Mouse (Mus musculus): Measurements from ENCODE around the gene Nfyc.
A peak's percentile ranks its signal among the peaks of the same experiment; 100 is the strongest.

The Nfyc gene

DNA sequence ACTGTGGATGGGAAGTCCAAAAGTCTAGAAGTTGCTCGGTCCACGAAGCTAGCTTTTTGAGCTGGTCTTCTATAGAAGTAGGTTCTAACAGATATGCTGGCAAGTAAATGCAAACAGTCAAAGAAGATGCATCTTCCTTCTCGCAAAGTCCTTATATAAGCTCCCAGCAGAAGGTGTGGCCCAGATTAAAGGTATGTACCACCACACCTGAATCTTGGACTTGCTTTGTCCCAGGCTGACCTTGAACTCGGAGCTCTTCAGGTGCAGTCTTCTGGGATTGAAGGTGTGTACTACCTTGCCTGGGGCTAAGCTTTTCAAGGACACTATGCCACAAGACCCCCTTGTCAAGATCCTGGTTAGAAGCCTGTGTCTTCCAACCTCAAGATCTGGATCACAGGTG is at the start of gene Nfyc:
Gene Nfyc, minus strand, starts transcription at position 101 of the 400 bp plus-strand sequence.
- no peak for DNase-seq (ENCODE audit: inconsistent ontology term)

DNA sequence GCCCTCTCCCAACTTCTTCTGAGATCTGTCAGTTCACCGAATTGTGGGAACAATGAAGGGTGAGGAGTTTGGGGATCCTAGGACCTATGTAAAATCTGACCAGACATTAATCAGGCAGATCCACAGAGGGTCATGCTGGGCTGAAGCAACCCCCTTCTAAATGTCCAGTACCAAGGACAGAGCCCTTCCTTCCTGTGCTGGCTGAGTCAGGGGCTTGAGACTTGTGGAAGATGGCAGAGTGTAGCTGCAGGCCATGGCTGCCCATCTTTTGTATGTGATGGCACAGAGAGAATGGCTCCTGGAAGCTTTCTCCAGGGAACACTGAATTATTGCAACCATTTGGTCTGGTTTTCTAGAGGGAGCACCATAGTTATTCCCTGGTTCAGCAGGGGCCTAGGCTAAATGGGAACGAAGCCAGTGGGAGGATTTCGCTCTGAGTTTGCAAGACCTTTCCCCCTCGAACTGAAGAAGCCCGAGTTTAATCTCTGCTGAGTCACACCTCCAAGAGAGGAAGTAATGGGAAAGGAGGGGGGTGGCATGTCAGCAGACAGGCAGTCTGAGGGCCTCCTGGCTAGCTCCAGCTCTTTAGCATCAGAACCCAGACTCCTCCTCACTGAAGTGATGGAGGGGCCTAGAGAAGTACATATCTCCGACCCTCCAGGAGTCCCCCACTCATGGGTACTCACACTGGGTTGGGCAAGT is 49.5 kb upstream of the Nfyc start:
- no peak for DNase-seq (ENCODE audit: inconsistent ontology term)

DNA sequence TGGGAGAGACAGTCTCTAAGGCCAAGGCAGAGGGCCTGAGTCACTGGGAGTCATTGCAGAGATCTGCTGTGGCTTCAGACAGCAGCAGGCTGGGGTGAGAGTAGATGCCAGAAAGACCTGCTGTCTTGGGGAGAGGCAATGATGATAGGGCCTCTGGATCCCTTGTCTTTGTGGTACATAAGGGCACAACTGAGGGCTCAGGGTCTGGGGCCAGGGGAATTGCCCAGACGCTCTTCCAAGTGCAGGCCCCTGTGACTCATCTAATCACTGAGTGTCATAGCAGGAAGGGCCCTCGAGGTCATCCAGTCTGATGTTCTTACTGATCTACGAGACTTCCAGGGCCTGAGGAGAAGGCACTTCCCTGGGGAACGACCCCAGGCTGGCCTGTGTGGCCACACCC is 48.0 kb upstream of the Nfyc start:
- no peak for DNase-seq (ENCODE audit: inconsistent ontology term)

DNA sequence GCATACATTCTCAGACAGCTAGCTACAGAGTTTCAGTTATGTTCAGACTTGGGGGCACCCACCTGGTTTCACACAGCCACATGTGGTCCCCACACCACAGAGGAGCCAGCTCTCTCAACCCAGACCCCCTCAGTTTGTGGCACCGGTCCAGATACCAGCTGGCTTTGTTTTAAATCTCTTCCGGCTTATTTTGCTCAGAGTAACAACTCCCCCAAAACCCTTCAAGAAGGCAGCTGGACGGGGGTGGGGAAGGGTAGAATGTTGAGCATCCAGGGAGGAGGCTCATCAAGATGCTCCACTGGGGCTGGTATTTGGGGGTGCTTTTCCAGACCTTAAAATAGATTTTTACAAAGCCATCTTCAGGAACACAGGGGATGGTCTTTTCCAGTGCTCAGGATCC is 47.4 kb upstream of the Nfyc start:
- no peak for DNase-seq (ENCODE audit: inconsistent ontology term)

DNA sequence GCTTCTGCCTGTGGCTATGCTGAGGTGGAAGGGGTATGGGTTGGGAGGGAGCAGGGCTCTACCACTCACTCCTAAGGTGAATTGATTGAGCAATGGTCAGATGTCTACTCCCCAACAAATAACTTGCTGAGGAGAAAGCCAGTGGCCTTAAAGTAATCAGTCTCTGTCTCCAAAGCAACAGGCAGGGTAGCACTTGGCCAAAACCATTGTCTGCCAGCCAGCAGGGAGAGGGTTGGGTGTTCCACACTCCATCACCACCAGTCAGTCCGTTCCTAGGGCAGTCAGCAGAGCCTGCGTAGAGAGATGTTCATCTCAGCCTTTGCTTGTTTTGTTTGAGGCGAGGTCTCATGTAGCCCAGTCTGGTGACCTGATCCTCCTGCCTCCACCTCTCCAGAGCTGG is 44.6 kb upstream of the Nfyc start:
- no peak for DNase-seq (ENCODE audit: inconsistent ontology term)

DNA sequence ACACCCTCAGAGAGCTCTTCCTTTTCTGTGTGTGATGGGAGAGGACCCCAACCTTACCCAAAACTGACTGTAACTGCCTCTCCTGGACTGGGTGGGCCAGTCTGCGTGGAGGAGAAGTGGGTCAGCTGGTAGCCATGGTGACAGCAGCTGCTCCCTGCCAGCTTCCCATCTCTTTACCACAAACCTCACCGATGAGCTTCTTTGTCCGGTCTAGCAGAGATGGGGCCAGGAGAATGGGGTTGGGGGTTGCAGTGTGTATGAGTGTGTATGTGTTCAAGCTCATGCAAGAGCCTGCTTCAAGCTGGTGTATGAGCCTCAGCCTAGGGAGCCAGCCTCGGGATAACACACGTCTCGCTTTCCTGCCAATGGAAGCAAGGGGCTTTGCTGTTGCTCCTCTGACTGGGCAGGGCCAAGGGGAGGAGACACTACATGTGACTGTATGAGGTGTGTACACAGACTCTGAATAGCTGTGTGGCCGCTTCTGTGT is 38.9 kb upstream of the Nfyc start:
- no peak for DNase-seq (ENCODE audit: inconsistent ontology term)

DNA sequence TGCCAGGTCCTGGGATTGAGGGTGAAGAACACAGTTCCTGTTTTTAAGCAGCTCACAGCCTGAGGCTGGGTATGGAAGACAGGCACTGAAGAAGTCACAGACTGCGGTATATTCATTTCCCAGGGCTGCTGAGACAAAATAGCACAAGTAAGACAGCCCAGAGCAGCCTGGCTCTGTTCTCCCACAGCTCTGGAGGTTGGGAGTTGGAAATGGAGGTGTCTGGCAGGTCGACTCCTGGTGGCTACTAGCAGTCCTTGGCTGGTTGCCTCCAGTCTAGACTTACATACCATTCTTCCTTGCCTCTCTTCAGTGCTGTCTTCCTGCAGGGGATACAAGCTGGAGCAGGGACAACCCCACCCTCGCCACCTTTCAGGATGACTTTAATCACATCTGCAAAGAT is 37.6 kb upstream of the Nfyc start:
- no peak for DNase-seq (ENCODE audit: inconsistent ontology term)

DNA sequence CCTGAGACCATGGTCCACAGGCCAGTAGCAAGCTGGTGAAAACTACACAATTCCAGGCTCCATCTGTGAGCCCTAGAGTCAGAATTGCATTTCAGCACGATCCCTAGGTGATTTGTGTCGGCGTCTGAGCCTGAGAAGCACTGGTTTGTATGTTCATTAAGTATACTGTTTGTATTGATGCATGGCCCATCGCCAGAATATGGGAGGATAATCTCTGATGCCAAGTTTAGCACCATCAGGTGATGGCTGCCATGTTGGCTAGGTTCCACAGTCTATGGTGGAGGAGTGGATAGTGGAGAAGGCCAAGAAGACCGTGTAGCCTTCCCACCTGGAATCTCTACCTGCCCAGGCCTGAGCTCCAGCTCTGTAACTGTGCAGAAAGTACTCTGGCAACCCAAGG is 36.9 kb upstream of the Nfyc start:
- no peak for DNase-seq (ENCODE audit: inconsistent ontology term)

DNA sequence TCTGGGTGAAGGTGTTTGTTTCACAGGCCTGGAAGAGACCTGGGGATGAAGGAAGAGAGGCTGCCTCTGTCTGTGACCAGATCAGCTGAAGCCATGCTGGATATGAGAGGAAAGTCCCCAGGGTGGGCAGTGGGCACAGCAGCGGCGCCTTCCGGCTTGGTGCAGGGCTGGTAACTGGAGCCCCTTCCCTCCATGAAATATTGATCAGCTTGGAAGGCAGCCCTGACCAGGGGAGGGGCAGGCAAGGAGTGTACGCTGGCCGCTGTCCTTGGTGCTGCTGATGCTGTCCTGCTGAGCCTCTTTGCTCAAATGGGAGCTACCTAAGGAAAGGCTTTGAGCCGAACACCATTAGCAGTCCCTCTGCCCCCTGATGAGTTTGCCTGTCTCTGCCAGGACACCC is 34.8 kb upstream of the Nfyc start:
- DNase-seq (ENCODE audit: inconsistent ontology term), result peak; percentile 50

DNA sequence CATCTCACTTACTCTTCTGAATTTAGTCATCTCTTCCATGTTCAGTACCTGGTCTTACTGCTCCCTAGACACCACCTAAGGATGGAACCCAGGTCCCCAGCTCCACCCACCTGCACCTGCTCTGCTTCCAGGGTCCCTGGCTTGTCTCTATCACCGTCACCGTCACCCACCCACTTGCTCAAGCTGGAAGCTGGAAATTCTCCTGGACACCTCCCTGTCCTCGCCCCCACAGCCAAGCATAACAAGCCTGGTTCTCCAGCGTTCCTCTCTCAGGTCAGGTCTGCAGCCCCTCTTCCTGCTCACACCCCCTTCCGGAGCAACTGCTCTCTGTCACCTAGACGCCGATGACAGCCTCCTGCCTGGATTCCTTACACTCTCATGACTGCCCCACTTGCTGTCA is 28.5 kb upstream of the Nfyc start:
- DNase-seq (ENCODE audit: inconsistent ontology term), result no peak

DNA sequence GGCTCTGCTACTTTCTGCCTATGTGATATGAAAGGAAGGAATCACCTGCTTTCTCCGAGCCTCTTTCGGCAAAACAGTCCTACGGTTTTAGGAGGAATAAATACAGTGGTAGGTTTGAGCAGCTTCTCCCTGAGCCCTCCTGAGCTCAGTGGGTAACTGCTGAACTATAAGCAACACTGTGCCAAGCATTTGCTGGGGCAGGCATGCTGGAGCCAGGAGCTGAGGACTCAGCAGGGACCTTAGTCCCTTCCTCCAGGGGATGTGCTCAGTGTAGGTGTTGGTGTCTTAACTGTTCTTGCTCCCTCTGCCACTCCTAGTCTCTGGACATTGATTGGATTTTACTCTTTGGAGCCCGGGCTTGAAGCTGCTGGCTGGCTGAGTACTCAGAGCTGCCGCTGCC is 25.0 kb upstream of the Nfyc start:
- no peak for DNase-seq (ENCODE audit: inconsistent ontology term)

DNA sequence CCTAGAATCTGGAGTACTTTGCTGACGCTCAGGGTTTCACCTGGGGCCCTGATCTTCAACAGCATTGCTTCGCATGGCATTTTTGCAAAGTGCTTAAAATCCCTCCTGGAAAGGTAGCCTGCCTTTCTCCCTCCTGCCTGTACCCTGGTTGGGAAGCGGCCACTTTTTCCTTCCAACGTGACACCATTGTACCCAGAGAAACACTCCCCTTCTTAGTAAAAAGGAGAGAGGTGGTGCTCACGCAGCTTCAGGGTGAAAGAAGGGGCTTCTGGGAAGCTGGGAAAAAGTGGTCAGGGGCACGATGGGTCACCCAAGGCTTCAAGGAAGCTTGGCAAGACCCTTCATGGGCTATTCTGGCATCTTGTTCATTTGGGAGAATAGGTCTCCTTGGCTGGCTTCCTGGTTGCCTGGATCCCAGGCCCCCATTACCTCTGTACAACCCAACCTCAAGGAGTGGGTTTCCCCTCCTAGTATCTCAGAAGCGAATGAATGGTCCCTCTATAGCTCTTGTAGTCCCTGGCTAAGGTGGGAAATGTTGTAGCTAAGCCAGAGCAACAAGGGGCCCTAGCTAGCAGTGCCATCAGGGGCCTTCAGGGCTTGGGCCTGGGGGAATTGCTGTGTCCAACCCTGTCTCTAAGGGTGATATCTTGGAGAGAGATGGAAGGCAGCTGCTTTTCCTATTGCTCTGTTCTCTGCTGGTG is 24.1 kb upstream of the Nfyc start:
- DNase-seq (ENCODE audit: inconsistent ontology term), result no peak

DNA sequence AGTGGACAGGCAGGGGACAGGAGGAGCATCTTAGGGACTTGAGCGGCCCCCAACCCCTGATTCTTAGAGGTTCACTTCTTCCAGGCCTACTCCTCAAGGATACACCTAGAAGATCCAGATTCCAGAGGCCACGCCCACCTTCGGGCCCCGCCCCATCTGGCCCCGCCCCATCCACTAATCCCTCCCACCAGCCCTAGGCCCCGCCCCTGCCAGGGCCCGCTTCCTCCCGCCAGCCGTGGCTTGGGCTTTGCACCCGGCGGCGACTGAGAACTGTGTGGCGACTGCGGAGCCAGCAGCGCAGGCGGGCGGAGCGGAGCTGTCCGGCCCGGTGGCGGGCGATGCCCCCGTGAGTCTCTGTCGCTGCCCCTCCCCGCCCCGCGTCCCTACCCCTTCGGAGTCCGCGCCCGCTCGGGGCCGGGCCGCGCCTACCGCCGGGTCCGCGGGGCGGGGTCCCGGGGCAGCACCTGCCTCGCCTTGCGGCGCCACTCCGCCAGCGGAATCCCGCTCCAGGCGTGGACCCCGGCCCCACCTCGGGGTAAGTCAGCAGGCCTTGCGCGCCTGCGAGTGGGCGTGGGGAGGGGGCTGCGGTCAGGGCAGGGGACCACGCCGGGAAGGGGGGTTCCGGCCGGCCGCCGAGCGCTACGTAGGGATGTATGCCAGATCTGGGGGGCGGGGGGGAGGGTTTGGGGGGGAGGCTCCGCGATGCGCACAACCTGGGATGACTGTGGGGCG is 23.4 kb upstream of the Nfyc start, which contains the start of gene Rims3:
Gene Rims3, plus strand, starts transcription at position 229 of the 732 bp plus-strand sequence.
- peak; percentile 68 for DNase-seq (ENCODE audit: inconsistent ontology term)

DNA sequence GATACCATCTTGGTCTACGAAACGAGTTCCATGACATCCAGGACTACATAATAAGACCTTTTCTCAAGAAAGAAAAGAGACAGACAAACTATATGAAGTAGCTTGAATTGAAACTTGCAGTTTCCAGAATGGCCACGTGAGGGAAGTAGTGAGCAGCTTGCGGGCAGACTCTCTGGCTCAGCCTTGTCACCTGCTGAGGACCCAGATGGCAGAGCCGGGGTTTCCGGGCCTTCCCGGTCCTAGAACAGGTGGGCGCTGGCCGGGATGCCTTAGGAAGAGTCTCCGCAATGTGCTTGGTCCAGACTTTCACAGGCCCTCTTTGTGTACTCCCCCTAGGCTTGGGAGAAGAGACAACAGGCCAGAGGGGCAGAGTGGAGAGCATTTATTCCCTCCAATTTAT is 19.6 kb upstream of the Nfyc start:
- DNase-seq (ENCODE audit: inconsistent ontology term), result peak; percentile 29

DNA sequence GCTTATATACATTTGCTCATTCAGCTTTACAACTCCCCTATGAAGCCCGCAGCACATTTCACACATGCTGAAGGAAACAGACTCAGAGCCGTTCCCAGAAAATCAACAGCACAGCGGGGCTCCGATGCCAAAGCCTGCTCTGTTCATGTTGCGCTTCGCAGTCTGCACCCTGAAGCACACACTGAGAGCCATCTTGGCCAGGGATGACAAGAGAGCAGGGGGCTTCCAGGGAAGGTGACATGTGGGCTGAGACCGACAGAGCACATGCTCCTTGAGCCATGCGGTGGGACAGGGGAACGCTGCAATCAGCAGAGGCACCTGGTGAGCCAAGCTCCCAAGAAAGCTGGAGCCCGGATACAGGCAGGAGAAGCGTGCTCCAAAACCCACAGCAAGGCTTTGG is 18.1 kb upstream of the Nfyc start:
- no peak for DNase-seq (ENCODE audit: inconsistent ontology term)

DNA sequence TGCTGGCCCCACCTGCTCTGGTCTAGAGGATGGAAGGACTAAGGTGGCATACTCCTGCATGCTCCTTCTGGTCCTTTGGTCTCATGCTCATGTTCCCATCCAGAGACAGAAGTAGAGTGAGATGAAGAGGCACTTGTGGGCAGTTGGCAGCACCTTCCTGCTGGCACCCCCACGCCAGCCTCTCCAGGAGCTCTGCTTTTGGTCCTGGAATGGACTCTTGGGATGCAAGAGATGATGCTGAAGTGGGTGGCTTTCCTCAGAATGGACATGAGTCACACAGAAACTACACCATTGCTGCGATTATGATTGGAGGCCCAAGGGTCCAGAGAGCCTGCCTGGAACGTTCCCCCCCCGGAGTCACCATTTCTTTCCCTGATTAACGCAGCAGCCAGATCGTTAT is 17.5 kb upstream of the Nfyc start:
- DNase-seq (ENCODE audit: inconsistent ontology term), result no peak

DNA sequence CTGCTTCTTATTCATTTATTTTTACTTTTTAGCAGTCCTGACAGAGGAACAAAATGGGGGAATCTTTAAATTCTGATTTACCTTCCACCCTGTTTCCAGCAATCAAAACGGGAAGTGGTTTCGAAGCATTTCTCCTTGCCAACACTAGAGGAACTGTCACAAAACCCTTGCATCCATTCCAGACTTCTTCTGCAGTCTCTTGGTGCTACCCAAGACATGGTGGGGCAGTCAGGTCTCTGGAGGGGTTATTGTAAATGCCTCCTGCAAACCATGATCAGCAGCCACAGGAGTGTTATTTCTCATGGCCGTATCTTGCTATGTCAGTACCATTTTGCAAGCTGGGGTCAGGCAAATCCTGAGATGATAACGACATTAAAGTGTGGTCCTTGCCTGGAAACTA is 13.7 kb upstream of the Nfyc start:
- no peak for DNase-seq (ENCODE audit: inconsistent ontology term)

DNA sequence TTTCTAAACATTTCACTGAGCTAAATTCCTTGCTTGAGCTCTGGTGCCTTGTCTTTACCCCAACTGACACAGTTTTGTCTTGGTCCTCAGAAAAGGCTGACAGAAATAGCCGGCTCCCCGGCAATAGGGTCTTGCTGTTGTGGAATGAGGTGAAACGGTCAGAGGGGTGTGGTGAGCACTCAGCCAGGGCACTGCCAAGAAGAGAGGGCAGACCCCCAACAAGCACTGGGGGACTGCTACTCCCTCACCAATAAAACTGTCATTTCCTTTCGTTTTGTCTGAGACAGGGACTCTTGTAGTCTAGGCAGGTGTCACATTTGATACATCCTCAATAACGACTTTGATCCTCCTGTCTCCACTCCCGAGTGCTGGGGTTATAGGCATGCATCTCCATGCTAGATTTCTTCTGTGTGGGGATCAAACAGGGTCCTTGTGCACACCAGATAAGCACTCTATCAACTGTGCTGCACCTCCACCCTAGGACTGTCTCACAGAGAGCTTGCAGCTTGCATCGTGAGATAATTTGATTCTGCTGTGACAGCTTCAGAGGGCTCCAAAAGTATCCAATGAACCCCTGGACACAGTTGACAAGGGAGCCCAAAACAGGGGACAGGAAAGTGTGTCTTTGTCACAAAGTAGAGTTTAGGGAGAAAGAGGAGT is 13.2 kb upstream of the Nfyc start:
- DNase-seq (ENCODE audit: inconsistent ontology term), result no peak

DNA sequence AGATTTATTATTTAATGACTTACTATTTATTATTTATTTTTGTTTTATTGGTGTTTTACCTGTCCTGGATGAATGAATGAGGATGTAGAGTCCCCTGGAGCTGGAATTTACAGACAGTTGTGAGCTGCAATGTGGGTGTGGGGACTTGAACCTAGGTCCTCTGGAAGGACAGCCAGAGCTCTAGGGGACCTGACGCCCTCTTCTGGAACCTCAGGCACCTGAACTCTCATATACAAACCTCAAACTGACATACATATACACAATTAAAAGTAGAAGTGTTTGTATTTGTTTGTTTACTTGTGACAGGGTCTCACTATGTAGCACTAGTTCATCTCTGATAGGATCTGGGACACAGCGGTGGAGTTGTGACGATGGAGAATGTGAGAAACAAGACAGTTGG is 10.0 kb upstream of the Nfyc start:
- DNase-seq (ENCODE audit: inconsistent ontology term), result no peak

DNA sequence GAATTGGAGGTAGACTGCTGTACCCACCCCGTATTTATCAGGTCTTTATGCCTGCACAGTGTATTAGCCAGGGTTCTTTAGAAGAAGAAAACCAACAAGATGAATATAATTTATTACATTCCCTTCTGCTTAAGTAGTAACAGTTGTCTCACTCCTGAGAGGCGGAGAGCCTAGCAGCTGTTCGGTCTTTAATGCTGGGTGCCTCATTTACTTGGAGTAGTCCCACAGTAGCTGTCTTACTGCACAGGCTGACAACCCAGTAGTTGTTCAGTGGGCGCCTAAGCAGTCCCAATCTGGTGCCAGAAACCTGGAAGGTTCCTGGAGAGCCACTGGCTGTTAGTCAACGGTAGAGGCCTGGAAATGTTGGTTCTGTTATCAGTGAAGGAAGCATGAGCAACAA is 605 bp downstream of the Nfyc start:
- no peak for DNase-seq (ENCODE audit: inconsistent ontology term)

DNA sequence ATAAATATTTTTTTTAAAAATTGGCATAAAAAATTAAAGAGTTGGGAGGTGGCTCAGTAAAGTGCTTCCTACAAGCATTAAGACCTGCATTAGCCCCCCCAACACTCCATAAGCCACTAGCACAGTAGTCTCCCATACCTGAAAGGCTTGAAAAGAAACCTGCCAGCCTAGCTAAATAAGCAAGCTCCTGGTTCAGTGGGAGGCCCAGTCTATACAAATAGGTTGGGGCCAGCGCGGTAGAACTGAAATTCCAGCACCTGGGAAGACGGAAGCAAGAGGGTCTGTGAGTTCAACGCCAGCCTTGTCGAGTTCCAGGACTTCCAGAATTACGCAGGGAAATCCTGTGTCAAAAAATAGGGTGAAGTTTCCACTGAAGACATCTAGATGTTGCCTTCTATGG is 5.0 kb downstream of the Nfyc start:
- no peak for DNase-seq (ENCODE audit: inconsistent ontology term)

Measured in Muller cell, postnatal 12 days (primary cell).